Mouse (Mus musculus): ENCODE data around the gene E2f6.

Gene E2f6

GRCm38 (mm10) chr12:16850431-16851375 lies 39.9 kb downstream of the E2f6 start:
- DNase-seq = peak; percentile 68

- DNase-seq = peak; percentile 93
These were observed 42.8 kb downstream of the E2f6 start for GRCm38 (mm10) chr12:16853431-16854165.

GRCm38 (mm10) chr12:16855632-16856305 lies 45.0 kb downstream of the E2f6 start:
- no peak for DNase-seq

- no peak for DNase-seq
These were observed 45.5 kb downstream of the E2f6 start for GRCm38 (mm10) chr12:16856306-16856679.

GRCm38 (mm10) chr12:16858081-16858480 lies 47.3 kb downstream of the E2f6 start:
- DNase-seq = no peak

- DNase-seq = no peak
These were observed 49.0 kb downstream of the E2f6 start for GRCm38 (mm10) chr12:16859781-16860180.

GRCm38 (mm10) chr12:16860533-16860932 lies 49.8 kb downstream of the E2f6 start:
- DNase-seq = no peak

GRCm38 (mm10) chr12:16860961-16861360 lies 50.2 kb downstream of the E2f6 start:
- DNase-seq = no peak

- no peak for DNase-seq
These were observed 53.7 kb downstream of the E2f6 start for GRCm38 (mm10) chr12:16864477-16864876.

- peak; percentile 56 for DNase-seq
These were observed 55.1 kb downstream of the E2f6 start for GRCm38 (mm10) chr12:16865871-16866270.

GRCm38 (mm10) chr12:16866460-16866859 lies 55.7 kb downstream of the E2f6 start:
- no peak for DNase-seq

GRCm38 (mm10) chr12:16867306-16867705 lies 56.5 kb downstream of the E2f6 start:
- DNase-seq = no peak

- no peak for DNase-seq
These were observed 57.9 kb downstream of the E2f6 start for GRCm38 (mm10) chr12:16868618-16869017.

- DNase-seq = peak; percentile 32
These were observed 58.5 kb downstream of the E2f6 start for GRCm38 (mm10) chr12:16869091-16869778.

GRCm38 (mm10) chr12:16869870-16870404 lies 59.2 kb downstream of the E2f6 start:
- no peak for DNase-seq

- peak; percentile 82 for DNase-seq
These were observed 59.8 kb downstream of the E2f6 start for GRCm38 (mm10) chr12:16870405-16871068.

GRCm38 (mm10) chr12:16872006-16872405 lies 61.2 kb downstream of the E2f6 start:
- DNase-seq = no peak

- no peak for DNase-seq
These were observed 62.2 kb downstream of the E2f6 start for GRCm38 (mm10) chr12:16872926-16873464.

- no peak for DNase-seq
These were observed 62.8 kb downstream of the E2f6 start for GRCm38 (mm10) chr12:16873549-16873948.

GRCm38 (mm10) chr12:16874086-16874485 lies 63.3 kb downstream of the E2f6 start:
- peak; percentile 70 for DNase-seq

- DNase-seq = peak; percentile 53
These were observed 64.5 kb downstream of the E2f6 start for GRCm38 (mm10) chr12:16875269-16875668.

GRCm38 (mm10) chr12:16875678-16876077 lies 64.9 kb downstream of the E2f6 start:
- DNase-seq = no peak

All from lung, postnatal 10 days (tissue).